Mouse (Mus musculus): ENCODE data around the gene Mfsd4b3.

- TF ChIP-seq POLR2A (IDR thresholded peaks at IDR 0.05; ENCODE audit: low read depth, low read length) (no peak), E2F4 (IDR thresholded peaks at IDR 0.05; ENCODE audit: insufficient replicate concordance, low read depth, low read length) (no peak), ZNF384 (IDR thresholded peaks at IDR 0.05; ENCODE audit: low read depth, low read length) (no peak), CTCF (conservative IDR thresholded peaks at IDR 0.05 in 1 of 2, IDR thresholded peaks at IDR 0.05 in 1 of 2; ENCODE audit: low read depth in 2 of 2, low read length in 2 of 2) (no peak), ZMIZ1 (IDR thresholded peaks at IDR 0.05; ENCODE audit: low read depth, low read length) (no peak), EP300 (IDR thresholded peaks at IDR 0.05; ENCODE audit: low read length) (no peak), MEF2A (IDR thresholded peaks at IDR 0.05; ENCODE audit: borderline replicate concordance, low read depth, low read length) (no peak), KAT2A (IDR thresholded peaks at IDR 0.05; ENCODE audit: insufficient replicate concordance, low read length) (no peak), MAZ (IDR thresholded peaks at IDR 0.05; ENCODE audit: low read depth, low read length) (no peak), ETS1 (conservative IDR thresholded peaks at IDR 0.05; ENCODE audit: low read depth, low read length) (no peak), TCF12 (IDR thresholded peaks at IDR 0.05; ENCODE audit: low read depth, low read length) (no peak), USF1 (IDR thresholded peaks at IDR 0.05; ENCODE audit: low read depth, low read length) (no peak)
These were observed 22.7 kb upstream of the Mfsd4b3 start for GRCm38 (mm10) chr10:39982604-39983003.

All from CH12.LX (cell line).